Mouse (Mus musculus): ENCODE measurements around the gene Adgrb3.
A peak's percentile ranks its signal among the peaks of the same experiment; 100 is the strongest.
"Not testable (repeated sequence)": the region's sequence is repeated elsewhere in the genome, so short reads cannot be mapped to it uniquely, and the experiment has no call there.

The Adgrb3 gene

GRCm38 (mm10) chr1:25085616-25086372 lies 743.7 kb downstream of the Adgrb3 start:
- DNase-seq, result peak; percentile 91

DNA sequence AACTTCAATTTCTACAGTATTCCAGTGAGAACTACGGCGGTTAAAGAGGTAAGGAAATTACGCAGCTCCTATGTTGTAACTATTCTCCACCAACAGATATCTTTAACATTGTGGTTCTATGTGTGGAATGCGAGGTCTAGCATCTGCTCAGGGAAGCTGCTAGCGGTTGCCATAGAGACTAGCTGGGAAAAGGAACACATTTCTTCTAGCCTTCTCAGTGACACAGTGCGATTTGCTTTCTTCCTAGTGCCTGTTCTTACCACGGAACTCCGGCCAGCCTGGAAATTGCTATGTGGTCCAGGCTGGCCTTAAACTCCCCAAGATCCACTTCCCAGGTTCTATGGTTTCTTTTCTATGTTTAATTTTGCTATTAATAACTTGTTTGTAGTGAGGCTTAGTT lies 747.1 kb downstream of the Adgrb3 start:
- no peak for DNase-seq

GRCm38 (mm10) chr1:25081265-25081849 lies 748.1 kb downstream of the Adgrb3 start:
- DNase-seq, result no peak

- DNase-seq, result no peak
Observed at GRCm38 (mm10) chr1:25079395-25079794, 750.1 kb downstream of the Adgrb3 start.

GRCm38 (mm10) chr1:25075952-25076351 lies 753.6 kb downstream of the Adgrb3 start:
- no peak for DNase-seq

DNA sequence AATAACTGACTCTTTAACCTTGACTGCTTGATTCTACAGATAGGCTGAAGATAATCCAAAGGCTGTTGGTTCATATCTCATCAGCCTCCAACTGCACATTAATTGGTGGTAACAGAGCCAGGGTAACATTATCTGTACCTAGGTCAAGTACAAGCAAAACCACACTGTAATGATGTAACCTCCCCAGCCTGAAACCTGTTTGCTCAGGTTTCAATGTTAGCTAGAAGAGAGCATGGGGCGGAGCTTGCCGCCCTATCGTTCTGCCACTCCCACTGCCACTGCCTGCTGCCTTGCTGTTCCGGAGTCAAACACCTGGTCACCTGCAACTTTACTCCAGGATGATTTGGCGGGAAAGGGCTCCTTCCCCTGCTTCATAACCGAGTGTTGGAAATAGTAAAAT lies 765.5 kb downstream of the Adgrb3 start:
- DNase-seq, result no peak

GRCm38 (mm10) chr1:25060935-25061334 lies 768.6 kb downstream of the Adgrb3 start:
- no peak for DNase-seq

- DNase-seq, result peak; percentile 53
Observed at GRCm38 (mm10) chr1:25060191-25060590, 769.3 kb downstream of the Adgrb3 start.

GRCm38 (mm10) chr1:25057656-25058055 lies 771.9 kb downstream of the Adgrb3 start:
- peak; percentile 57 for DNase-seq

GRCm38 (mm10) chr1:25057212-25057611 lies 772.3 kb downstream of the Adgrb3 start:
- DNase-seq, result no peak

GRCm38 (mm10) chr1:25042091-25042490 lies 787.4 kb downstream of the Adgrb3 start:
- DNase-seq, result no peak

DNA sequence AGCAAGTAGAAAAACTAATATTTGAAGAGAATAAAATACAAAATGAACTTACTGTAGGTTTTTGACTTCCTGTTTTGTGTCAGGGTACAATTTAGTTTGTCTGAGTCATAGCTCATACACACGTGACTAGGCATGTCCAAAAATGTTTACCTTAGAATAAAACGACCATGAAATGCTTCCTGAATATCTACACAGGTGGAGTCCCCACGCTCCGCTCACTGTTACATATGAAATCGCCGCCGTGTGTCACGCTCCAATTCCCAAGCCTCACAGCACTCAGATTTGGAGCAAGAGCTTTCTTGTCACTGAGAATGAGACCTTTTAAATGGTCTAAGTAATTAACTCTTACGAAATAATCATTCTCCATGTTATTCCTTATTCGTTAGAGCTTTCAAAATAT lies 795.3 kb downstream of the Adgrb3 start:
- peak; percentile 17 for DNase-seq

DNA sequence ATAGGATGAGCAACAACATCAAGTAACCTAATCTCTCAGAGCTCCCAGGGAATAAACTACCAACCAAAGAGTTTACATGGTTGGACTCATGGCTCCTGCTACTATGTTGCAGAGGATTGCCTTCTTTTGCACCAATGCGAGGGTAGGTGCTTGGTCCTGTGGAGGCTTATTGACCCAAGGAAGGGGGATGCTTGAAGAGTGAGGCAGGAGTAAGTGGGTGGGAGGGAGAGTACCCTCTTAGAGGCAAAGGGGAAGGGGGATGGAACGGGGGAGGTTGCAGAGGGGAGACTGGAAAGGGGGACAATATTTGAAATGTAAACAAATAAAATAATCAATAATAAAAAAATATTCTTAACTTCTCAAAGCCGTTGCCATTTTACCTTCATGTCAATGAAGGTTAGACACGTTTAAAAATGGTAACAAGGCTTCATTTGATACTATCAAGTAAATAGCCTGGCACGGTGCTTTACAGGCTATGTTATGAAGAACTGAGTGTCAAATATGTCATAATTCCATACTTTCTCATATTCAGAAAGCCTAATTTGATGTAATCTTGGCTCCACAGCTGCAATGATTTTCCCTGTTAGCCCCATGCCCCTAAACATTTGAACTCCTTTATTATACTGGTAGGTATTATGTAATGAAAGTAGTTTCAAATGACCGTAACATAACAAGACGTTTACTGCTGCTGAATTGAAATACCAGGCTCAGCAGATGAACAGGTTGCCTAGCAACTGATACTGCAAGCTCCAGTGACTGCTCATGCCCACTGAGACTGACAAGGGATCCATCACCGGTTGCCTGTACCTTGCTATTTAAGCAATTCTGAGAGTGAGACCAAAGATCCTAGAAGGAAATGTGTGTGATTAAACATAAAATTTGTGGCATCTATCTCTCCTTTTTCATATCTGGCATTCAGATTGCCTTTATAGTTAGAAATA lies 796.1 kb downstream of the Adgrb3 start:
- peak; percentile 66 for DNase-seq

GRCm38 (mm10) chr1:25023156-25023555 lies 806.4 kb downstream of the Adgrb3 start:
- DNase-seq, result no peak

DNA sequence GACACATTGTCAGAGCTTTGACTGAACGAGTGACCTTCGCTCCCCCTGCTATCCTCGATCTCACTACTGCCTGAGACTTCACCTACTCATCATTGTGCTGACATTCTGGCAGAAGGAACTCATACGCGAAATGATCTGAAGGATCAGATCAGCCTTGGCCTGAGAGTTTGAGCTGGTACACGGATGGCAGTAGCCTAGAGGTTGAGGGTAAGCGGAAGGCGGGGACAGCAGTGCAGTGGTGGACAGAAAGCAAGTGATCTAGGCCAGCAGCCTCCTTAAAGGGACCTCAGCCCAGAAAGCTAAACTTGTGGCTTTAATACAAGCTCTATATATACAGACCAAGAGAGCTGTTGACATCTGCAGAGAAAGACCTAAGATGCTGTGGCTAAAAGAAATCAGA lies 811.7 kb downstream of the Adgrb3 start:
- DNase-seq, result not testable (repeated sequence)
